ENCODE assay signal across 10 mouse cellular contexts in genomic region chr10:110879426-110880066, GRCm38 (mm10). TPM values are rescaled to one million over a fixed set of nuclear protein-coding genes. Genes with fewer than 3 reads are reported as not detected.
DNase-seq lines count a peak whose midpoint lies in the region; ATAC-seq and TF ChIP-seq lines count a peak whose summit lies in the region.
"Had no signal": no experiment of that assay in that cellular context is flagged by ENCODE, and none has a peak within 500 bp of the region (broad histone marks: within the 10 kb centered on the region; RNA-seq: fewer than 3 reads in every experiment).

No protein-coding gene starts in this region.

- no peak for DNase-seq in forebrain, embryonic 10.5 days (ENCODE audit: extremely low spot score, low spot score)
- no peak for DNase-seq in forebrain, postnatal 0 days
- DNase-seq in left cerebral cortex, adult 9 months (ENCODE audit: low spot score in 2 of 2): no peak
- DNase-seq in cerebellum, adult 8-10 months: no peak
- no peak for DNase-seq in frontal cortex, postnatal 10 days (ENCODE audit: low spot score in 2 of 2)
- DNase-seq: cerebellum, postnatal 14 days had no signal

- ATAC-seq in forebrain, postnatal 0 days: no peak
- ATAC-seq in heart, embryonic 11.5 days (replicated peaks; ENCODE audit: insufficient number of reproducible peaks, low FRiP score, low TSS enrichment): peak; percentile 66; the same call in 1 of the 2 replicates
- no peak for ATAC-seq in limb, embryonic 13.5 days (ENCODE audit: low FRiP score, low read depth)

- H3K4me1 ChIP-seq in forebrain, embryonic 10.5 days: peaks cover 25% of the 10 kb centered on the region
- no peaks in the 10 kb centered on the region for H3K4me1 ChIP-seq in forebrain, postnatal 0 days (ENCODE audit: insufficient read depth)
- H3K4me1 ChIP-seq in E14TG2a.4 (replicated peaks; ENCODE audit: low read depth, low read length): peaks cover 47% of the 10 kb centered on the region
- peaks cover 23% of the 10 kb centered on the region for H3K4me1 ChIP-seq in heart, embryonic 11.5 days (ENCODE audit: control insufficient read depth, insufficient read depth, low read length)
- peaks cover 23% of the 10 kb centered on the region for H3K4me1 ChIP-seq in limb, embryonic 13.5 days

- H3K4me2 ChIP-seq in forebrain, postnatal 0 days (ENCODE audit: low read depth): no peak overlapping the region
- peak overlapping the region; percentile 17 for H3K4me2 ChIP-seq in heart, embryonic 11.5 days
- peak overlapping the region; percentile 9; the same call in 1 of the 2 replicates for H3K4me2 ChIP-seq in limb, embryonic 13.5 days (replicated peaks)
- H3K4me2 ChIP-seq: neural tube, embryonic 12.5 days had no signal

- no peaks in the 10 kb centered on the region for H3K27me3 ChIP-seq in forebrain, embryonic 10.5 days (ENCODE audit: poor library complexity, severe bottlenecking)
- no peaks in the 10 kb centered on the region for H3K27me3 ChIP-seq in forebrain, postnatal 0 days (ENCODE audit: insufficient read depth, low read length)
- no peaks in the 10 kb centered on the region for H3K27me3 ChIP-seq in E14TG2a.4 (ENCODE audit: insufficient read depth, low read length)
- H3K27me3 ChIP-seq in heart, embryonic 11.5 days (ENCODE audit: control insufficient read depth, insufficient read depth, low read length): no peaks in the 10 kb centered on the region
- H3K27me3 ChIP-seq in limb, embryonic 13.5 days: no peaks in the 10 kb centered on the region
- H3K27me3 ChIP-seq: neural tube, embryonic 12.5 days had no signal

- 37% methylated on average over 7 of the region's 7 CpGs for WGBS in forebrain, embryonic 10.5 days
- 45% methylated on average over 7 of the region's 7 CpGs for WGBS in forebrain, postnatal 0 days
- 13% methylated on average over 7 of the region's 7 CpGs for WGBS in heart, embryonic 11.5 days (ENCODE audit: insufficient replicate concordance)
- 13% methylated on average over 7 of the region's 7 CpGs for WGBS in limb, embryonic 13.5 days

- H3K4me3 ChIP-seq in forebrain, embryonic 10.5 days: no peak overlapping the region
- H3K4me3 ChIP-seq in forebrain, postnatal 0 days (ENCODE audit: low read depth, low read length): no peak overlapping the region
- peak overlapping the region; percentile 39; the same call in 1 of the 2 replicates for H3K4me3 ChIP-seq in E14TG2a.4 (replicated peaks; ENCODE audit: low read length)
- H3K4me3 ChIP-seq in heart, embryonic 11.5 days (ENCODE audit: low read depth, low read length): no peak overlapping the region
- H3K4me3 ChIP-seq in limb, embryonic 13.5 days: no peak overlapping the region
- H3K4me3 ChIP-seq: neural tube, embryonic 12.5 days had no signal

- H3K36me3 ChIP-seq in forebrain, embryonic 10.5 days (replicated peaks): no peaks in the 10 kb centered on the region
- no peaks in the 10 kb centered on the region for H3K36me3 ChIP-seq in forebrain, postnatal 0 days (ENCODE audit: insufficient read depth)
- H3K36me3 ChIP-seq in E14TG2a.4 (ENCODE audit: insufficient read depth, low read length): no peaks in the 10 kb centered on the region
- H3K36me3 ChIP-seq in heart, embryonic 11.5 days (ENCODE audit: control insufficient read depth, insufficient read depth, low read length): no peaks in the 10 kb centered on the region
- no peaks in the 10 kb centered on the region for H3K36me3 ChIP-seq in limb, embryonic 13.5 days
- H3K36me3 ChIP-seq: neural tube, embryonic 12.5 days had no signal

- H3K9me3 ChIP-seq in forebrain, embryonic 10.5 days: no peaks in the 10 kb centered on the region
- H3K9me3 ChIP-seq in forebrain, postnatal 0 days (ENCODE audit: low read length): no peaks in the 10 kb centered on the region
- no peaks in the 10 kb centered on the region for H3K9me3 ChIP-seq in E14TG2a.4 (ENCODE audit: low read length)
- no peaks in the 10 kb centered on the region for H3K9me3 ChIP-seq in heart, embryonic 11.5 days (replicated peaks; ENCODE audit: control insufficient read depth, low read length)
- no peaks in the 10 kb centered on the region for H3K9me3 ChIP-seq in limb, embryonic 13.5 days
- H3K9me3 ChIP-seq: neural tube, embryonic 12.5 days had no signal

- H3K9ac ChIP-seq in forebrain, postnatal 0 days: no peak overlapping the region
- peak overlapping the region; percentile 16; the same call in 1 of the 2 replicates for H3K9ac ChIP-seq in heart, embryonic 11.5 days (ENCODE audit: low read depth, low read length)
- H3K9ac ChIP-seq in limb, embryonic 13.5 days: 0 out of 2 replicates have a peak overlapping the region, but pooled peaks have one; percentile 26
- H3K9ac ChIP-seq: neural tube, embryonic 12.5 days had no signal

- no peak for TF ChIP-seq CTCF in forebrain, postnatal 0 days (IDR thresholded peaks at IDR 0.05; ENCODE audit: low read depth)
- TF ChIP-seq CTCF in E14TG2a.4 (conservative IDR thresholded peaks at IDR 0.05; ENCODE audit: low read length): no peak

- H3K27ac ChIP-seq in forebrain, embryonic 10.5 days: peak overlapping the region; percentile 71
- no peak overlapping the region for H3K27ac ChIP-seq in forebrain, postnatal 0 days (ENCODE audit: low read depth, low read length)
- peak overlapping the region; percentile 70 for H3K27ac ChIP-seq in heart, embryonic 11.5 days (ENCODE audit: low read depth, low read length)
- no peak overlapping the region for H3K27ac ChIP-seq in limb, embryonic 13.5 days
- H3K27ac ChIP-seq: neural tube, embryonic 12.5 days had no signal

RNA-seq across cellular contexts. Expression of gene Csrp2, which starts 40.0 kb away (rescaled TPM):
- 197 and 204 TPM in 2 replicates for polyA plus RNA-seq in forebrain, embryonic 10.5 days (2016; fragmentation: Nextera tagmentation; extraction: Ambion mirVana)
- total RNA-seq in forebrain, postnatal 0 days (2014; rRNA removed): 147 and 199 TPM in 2 replicates
- polyA plus RNA-seq in forebrain, postnatal 0 days (2015; fragmentation: Nextera tagmentation; extraction: Ambion mirVana): 128 and 164 TPM in 2 replicates
- polyA plus RNA-seq in heart, embryonic 11.5 days (2014; fragmentation: Nextera tagmentation; extraction: Ambion mirVana): 430 and 458 TPM in 2 replicates
- polyA plus RNA-seq in limb, embryonic 13.5 days (2015; fragmentation: Nextera tagmentation; extraction: Ambion mirVana): 207 and 225 TPM in 2 replicates

Comparison
In these comparisons a context has a peak if more than half of its experiments do, and no peak if none do; other contexts are left out.
1. H3K27ac ChIP-seq: peak in forebrain, embryonic 10.5 days (single experiment) and heart, embryonic 11.5 days (single experiment); none in forebrain, postnatal 0 days (single experiment) and limb, embryonic 13.5 days (single experiment).